Mouse (Mus musculus): ENCODE measurements around the gene Mecom.

GRCm38 (mm10) chr3:30083842-30084241, 464.0 kb downstream of the Mecom start:
- TF ChIP-seq CTCF (IDR thresholded peaks at IDR 0.05; ENCODE audit: extremely low read depth, insufficient read depth, low read length), result no peak
- no peak for TF ChIP-seq POLR2A (IDR thresholded peaks at IDR 0.05; ENCODE audit: extremely low read depth, insufficient read depth, low read length)

All from cortical plate, adult 2 months (tissue).